Mouse (Mus musculus): ENCODE data around the gene Btg1. TPM values are rescaled to one million over a fixed set of nuclear protein-coding genes. Genes with fewer than 3 reads are reported as not detected.

Gene Btg1
- polyA plus RNA-seq, 1 experiment from 2014 or later = 48.9 TPM

DNA sequence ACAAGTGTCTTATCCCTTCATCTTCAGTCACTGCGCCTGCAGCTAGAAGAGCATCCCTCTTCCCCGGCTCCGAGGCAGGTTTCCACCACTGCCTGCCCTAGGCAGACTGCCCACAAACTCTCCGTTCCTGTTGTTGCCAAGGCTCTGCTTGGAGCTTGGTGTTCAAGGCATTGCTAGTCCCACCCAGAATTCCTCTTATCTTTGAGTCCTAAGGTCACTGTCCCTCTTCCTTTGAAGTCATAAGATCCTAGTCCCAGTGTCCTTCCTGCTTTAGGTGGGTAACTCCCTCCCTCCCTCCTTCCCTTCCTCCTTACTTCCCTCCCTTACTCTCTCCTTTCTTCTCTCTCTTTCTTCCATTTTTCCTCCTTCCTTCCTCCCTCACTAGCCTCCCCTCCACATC is 46.2 kb downstream of the Btg1 start:
- H3K4me3 ChIP-seq (ENCODE audit: low read depth, low read length) = no peak overlapping the region
- H3K27me3 ChIP-seq (ENCODE audit: control insufficient read depth, insufficient read depth, low read length) = no peaks in the 10 kb centered on the region
- H3K4me1 ChIP-seq (ENCODE audit: control insufficient read depth, insufficient read depth, low read length) = no peaks in the 10 kb centered on the region
- no peak overlapping the region for H3K4me2 ChIP-seq (ENCODE audit: low read depth, low read length)
- no peaks in the 10 kb centered on the region for H3K36me3 ChIP-seq (replicated peaks; ENCODE audit: control insufficient read depth, insufficient read depth, low read depth, low read length)
- no peak overlapping the region for H3K9ac ChIP-seq (replicated peaks; ENCODE audit: low read length)
- DNase-seq (ENCODE audit: low spot score) = no peak
- no peak overlapping the region for H3K27ac ChIP-seq (replicated peaks; ENCODE audit: low read depth, low read length)
- no peaks in the 10 kb centered on the region for H3K9me3 ChIP-seq (replicated peaks; ENCODE audit: control insufficient read depth, low read length)
- ATAC-seq (replicated peaks; ENCODE audit: insufficient number of reproducible peaks, low FRiP score, low TSS enrichment, low read depth) = no peak
- 86% methylated on average over 4 of the region's 4 CpGs for WGBS

DNA sequence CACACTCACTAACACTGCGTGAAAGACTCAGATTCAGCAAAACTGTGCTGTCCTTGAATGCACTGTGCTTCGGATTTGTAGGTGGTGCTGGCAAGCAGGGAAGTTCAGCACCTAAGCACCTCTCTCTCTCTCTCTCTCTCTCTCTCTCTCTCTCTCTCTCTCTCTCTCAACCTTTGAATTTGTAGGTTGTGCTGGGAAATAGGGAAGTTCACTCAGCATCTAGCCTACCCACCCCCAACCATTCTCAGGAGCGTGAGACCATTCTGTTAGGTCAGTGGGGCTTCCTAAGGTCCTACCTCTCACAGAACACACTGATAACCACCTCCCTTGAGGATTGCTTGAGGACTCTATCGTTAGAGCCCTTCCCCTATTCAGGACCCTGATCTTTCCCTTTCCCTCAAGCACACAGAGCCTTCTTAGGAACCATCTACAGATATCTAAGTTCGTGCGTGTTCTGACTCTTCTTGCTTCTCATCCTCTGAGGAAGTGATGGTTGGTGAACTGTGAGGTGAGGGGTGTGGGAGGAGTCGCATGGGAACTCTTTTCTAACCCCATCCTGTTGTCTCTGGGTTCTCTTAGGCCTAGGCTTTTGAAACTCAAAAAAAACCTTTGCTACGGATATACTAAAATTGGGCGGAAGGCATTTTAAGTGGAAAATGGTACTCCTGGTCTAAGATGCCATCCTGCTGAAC is 47.1 kb downstream of the Btg1 start:
- 89% methylated on average over 9 of the region's 9 CpGs for WGBS
- Histone ChIP-seq H3K9me3 (replicated peaks; ENCODE audit: control insufficient read depth, low read length) (no peaks in the 10 kb centered on the region), H3K27ac (replicated peaks; ENCODE audit: low read depth, low read length) (no peak overlapping the region), H3K9ac (replicated peaks; ENCODE audit: low read length) (no peak overlapping the region), H3K4me1 (ENCODE audit: control insufficient read depth, insufficient read depth, low read length) (no peaks in the 10 kb centered on the region), H3K27me3 (ENCODE audit: control insufficient read depth, insufficient read depth, low read length) (no peaks in the 10 kb centered on the region), H3K4me2 (ENCODE audit: low read depth, low read length) (no peak overlapping the region), H3K4me3 (ENCODE audit: low read depth, low read length) (no peak overlapping the region), H3K36me3 (replicated peaks; ENCODE audit: control insufficient read depth, insufficient read depth, low read depth, low read length) (no peaks in the 10 kb centered on the region)
- DNase-seq (ENCODE audit: low spot score) (no peak), ATAC-seq (replicated peaks; ENCODE audit: insufficient number of reproducible peaks, low FRiP score, low TSS enrichment, low read depth) (no peak)
